Mouse (Mus musculus) lung, embryonic 14.5 days (tissue): Measurements from ENCODE around the gene Acp2. TPM values are rescaled to one million over a fixed set of nuclear protein-coding genes. Genes with fewer than 3 reads are reported as not detected.

Experiments
- ATAC-seq: fragments of 200-750 bp; cut with Nextera tagmentation; 2 replicates; pipeline ENCODE4 v1.8.0; 2017; ENCODE audit warnings: mild to moderate bottlenecking, moderate TSS enrichment, moderate library complexity; ENCODE audit not compliant: insufficient read depth
- DNase-seq: peaks from one replicate; pipeline ENCODE4 v3.0.0-alpha.2; 2015
- H3K27ac ChIP-seq: fragments of 300-500 bp; sonication (generic); 2 replicates; pipeline ENCODE4 v1.5.1; 2014; ENCODE audit warnings: low read depth, mild to moderate bottlenecking, moderate library complexity
- H3K27me3 ChIP-seq: fragments of 300-500 bp; sonication (generic); 2 replicates; pipeline ENCODE4 v1.6.1; 2014; ENCODE audit warnings: low read length, control low read depth; ENCODE audit not compliant: insufficient read depth
- H3K36me3 ChIP-seq: fragments of 300-500 bp; sonication (generic); 2 replicates; pipeline ENCODE4 v1.6.1; 2014; ENCODE audit warnings: control low read depth; ENCODE audit not compliant: insufficient read depth
- H3K4me1 ChIP-seq: fragments of 300-500 bp; sonication (generic); 2 replicates; pipeline ENCODE4 v1.6.1; 2014; ENCODE audit warnings: antibody characterized with exemption, control low read depth; ENCODE audit not compliant: insufficient read depth
- H3K4me2 ChIP-seq: fragments of 300-500 bp; sonication (generic); 2 replicates; pipeline ENCODE4 v1.6.1; 2014; ENCODE audit warnings: mild to moderate bottlenecking
- H3K4me3 ChIP-seq: fragments of 300-500 bp; sonication (generic); 2 replicates; pipeline ENCODE4 v1.5.1; 2014; ENCODE audit warnings: low read depth, low read length
- H3K9ac ChIP-seq: fragments of 300-500 bp; sonication (generic); 2 replicates; pipeline ENCODE4 v1.6.1; 2014
- H3K9me3 ChIP-seq: fragments of 300-500 bp; sonication (generic); 2 replicates; pipeline ENCODE4 v1.6.1; 2016; ENCODE audit warnings: low read depth, low read length, control low read depth
- CTCF ChIP-seq: IDR thresholded peaks from 2 replicates; pipeline ENCODE4 v1.5.1; 2016; ENCODE audit warnings: antibody characterized with exemption, low read depth
- WGBS: fragments of 180-500 bp; shearing (Covaris S2); extraction: QIAGEN DNeasy Blood & Tissue Kit; methylation state at CpG from one replicate; pipeline ENCODE4 v1.1.7; 2014; 5-methylcytosine and 5-hydroxymethylcytosine counted together
- polyA plus RNA-seq: library from polyadenylated mRNA; unstranded; fragments of >200 nt; fragmentation: Nextera tagmentation; extraction: Ambion mirVana; gene quantifications from 2 replicates; pipeline ENCODE4 v1.2.1, GENCODE M21; 2014

Acp2 gene
- polyA plus RNA-seq, 1 experiment from 2014 or later: 33.8 TPM

DNA sequence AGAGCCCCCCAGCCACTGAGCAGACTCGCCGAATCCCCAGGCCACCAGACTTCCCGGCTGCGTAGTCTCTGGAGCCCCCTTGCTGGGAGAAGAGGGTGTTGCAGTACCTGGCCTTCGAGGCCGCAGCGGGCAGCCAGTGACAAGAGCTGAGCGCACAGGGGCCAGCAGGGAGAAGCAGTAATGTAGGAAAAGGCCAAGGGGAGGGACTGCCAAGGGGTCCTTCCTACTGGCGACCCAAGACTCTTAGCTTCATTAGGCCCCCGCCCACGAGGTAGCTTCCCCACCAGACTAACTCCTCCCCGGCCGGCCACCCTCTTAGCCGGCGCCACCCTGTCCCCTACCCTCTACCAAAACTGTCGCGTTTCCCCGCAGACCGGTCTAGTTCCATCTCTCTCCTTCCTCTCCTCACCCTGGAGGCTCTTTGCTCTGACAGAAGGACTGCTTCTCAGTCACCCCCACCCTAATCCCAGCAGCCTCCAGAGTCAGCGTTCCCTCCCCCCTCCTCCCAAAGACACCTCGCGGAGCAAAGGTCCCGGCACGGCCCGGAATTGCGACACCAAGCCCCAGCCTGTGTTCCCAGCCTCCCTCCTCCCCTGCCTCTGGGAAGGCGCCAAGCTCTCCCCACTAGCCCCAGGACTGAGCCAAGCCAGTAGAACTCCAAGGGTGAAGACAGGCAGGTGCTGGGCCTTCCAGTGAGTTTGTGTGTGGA, 7.9 kb upstream of the Acp2 start:
- H3K9me3 ChIP-seq: no peaks in the 10 kb centered on the region
- TF ChIP-seq CTCF: peak; percentile 93
- peak; percentile 95 for ATAC-seq
- peak overlapping the region; percentile 41 for H3K9ac ChIP-seq
- no peaks in the 10 kb centered on the region for H3K27me3 ChIP-seq
- peak overlapping the region; percentile 89 for H3K27ac ChIP-seq
- DNase-seq: peak; percentile 92
- H3K4me1 ChIP-seq: peaks cover 5% of the 10 kb centered on the region
- H3K4me2 ChIP-seq: peak overlapping the region; percentile 69
- H3K4me3 ChIP-seq: peak overlapping the region; percentile 36
- H3K36me3 ChIP-seq: no peaks in the 10 kb centered on the region
- under 1% methylated on average over 27 of the region's 27 CpGs for WGBS

- no peak for ATAC-seq
Observed at GRCm38 (mm10) chr2:91196577-91197001, 6.1 kb upstream of the Acp2 start.

GRCm38 (mm10) chr2:91198888-91199287, 3.8 kb upstream of the Acp2 start:
- no peak for TF ChIP-seq CTCF
- 76% methylated on average over 3 of the region's 3 CpGs for WGBS
- Histone ChIP-seq H3K27me3 (no peaks in the 10 kb centered on the region), H3K27ac (no peak overlapping the region), H3K36me3 (no peaks in the 10 kb centered on the region), H3K4me1 (peaks cover 10% of the 10 kb centered on the region), H3K9ac (no peak overlapping the region), H3K9me3 (no peaks in the 10 kb centered on the region), H3K4me3 (no peak overlapping the region), H3K4me2 (no peak overlapping the region)
- DNase-seq (no peak), ATAC-seq (no peak)

More at GRCm38 (mm10) chr2:91196577-91197001, 6.1 kb upstream of the Acp2 start:
- DNase-seq: peak; percentile 37
- no peak overlapping the region for H3K9ac ChIP-seq
- H3K4me1 ChIP-seq: peaks cover 5% of the 10 kb centered on the region
- H3K4me3 ChIP-seq: no peak overlapping the region
- WGBS: 52% methylated on average over 3 of the region's 3 CpGs
- no peaks in the 10 kb centered on the region for H3K36me3 ChIP-seq
- H3K9me3 ChIP-seq: no peaks in the 10 kb centered on the region
- no peaks in the 10 kb centered on the region for H3K27me3 ChIP-seq
- no peak for TF ChIP-seq CTCF
- H3K4me2 ChIP-seq: no peak overlapping the region
- H3K27ac ChIP-seq: 0 out of 2 replicates have a peak overlapping the region, but pooled peaks have one; percentile 32

GRCm38 (mm10) chr2:91202972-91203656, 429 bp downstream of the Acp2 start:
- Histone ChIP-seq H3K36me3 (peaks cover 28% of the 10 kb centered on the region), H3K4me2 (peak overlapping the region; percentile 71), H3K4me1 (peaks cover 8% of the 10 kb centered on the region), H3K9ac (peak overlapping the region; percentile 82), H3K9me3 (no peaks in the 10 kb centered on the region), H3K27me3 (no peaks in the 10 kb centered on the region), H3K27ac (peak overlapping the region; percentile 95), H3K4me3 (peak overlapping the region; percentile 71)
- no peak for DNase-seq
- ATAC-seq: no peak
- WGBS: 9% methylated on average over 20 of the region's 20 CpGs
- no peak for TF ChIP-seq CTCF

GRCm38 (mm10) chr2:91206254-91206775, 3.6 kb downstream of the Acp2 start:
- Histone ChIP-seq H3K4me3 (no peak overlapping the region), H3K27ac (no peak overlapping the region), H3K27me3 (no peaks in the 10 kb centered on the region), H3K9me3 (no peaks in the 10 kb centered on the region), H3K9ac (no peak overlapping the region), H3K36me3 (peaks cover 57% of the 10 kb centered on the region), H3K4me1 (peaks cover 8% of the 10 kb centered on the region), H3K4me2 (no peak overlapping the region)
- WGBS: 85% methylated on average over 9 of the region's 9 CpGs
- ATAC-seq (no peak), DNase-seq (no peak)
- no peak for TF ChIP-seq CTCF

GRCm38 (mm10) chr2:91213311-91213710, 10.6 kb downstream of the Acp2 start:
- H3K27me3 ChIP-seq: no peaks in the 10 kb centered on the region
- H3K36me3 ChIP-seq: peaks cover 77% of the 10 kb centered on the region
- no peaks in the 10 kb centered on the region for H3K9me3 ChIP-seq
- H3K4me2 ChIP-seq: no peak overlapping the region
- peak; percentile 23; the same call in 1 of the 2 replicates for TF ChIP-seq CTCF
- no peak overlapping the region for H3K27ac ChIP-seq
- no peak overlapping the region for H3K9ac ChIP-seq
- H3K4me1 ChIP-seq: no peaks in the 10 kb centered on the region
- H3K4me3 ChIP-seq: no peak overlapping the region
- no peak for DNase-seq
- no peak for ATAC-seq

GRCm38 (mm10) chr2:91217032-91217431, 14.3 kb downstream of the Acp2 start:
- Histone ChIP-seq H3K4me1 (no peaks in the 10 kb centered on the region), H3K4me3 (no peak overlapping the region), H3K36me3 (peaks cover 43% of the 10 kb centered on the region), H3K9me3 (no peaks in the 10 kb centered on the region), H3K9ac (no peak overlapping the region), H3K4me2 (no peak overlapping the region), H3K27me3 (no peaks in the 10 kb centered on the region), H3K27ac (no peak overlapping the region)
- peak; percentile 49; the same call in 1 of the 2 replicates for ATAC-seq
- TF ChIP-seq CTCF: no peak
- peak; percentile 68 for DNase-seq
- WGBS: 50% methylated on average over 4 of the region's 4 CpGs
